Mouse (Mus musculus): ENCODE results near the gene Strip1. TPM values are rescaled to one million over a fixed set of nuclear protein-coding genes. Genes with fewer than 3 reads are reported as not detected.

Gene Strip1
- polyA plus RNA-seq, 1 experiment from 2014 or later = 92.2 TPM

DNA sequence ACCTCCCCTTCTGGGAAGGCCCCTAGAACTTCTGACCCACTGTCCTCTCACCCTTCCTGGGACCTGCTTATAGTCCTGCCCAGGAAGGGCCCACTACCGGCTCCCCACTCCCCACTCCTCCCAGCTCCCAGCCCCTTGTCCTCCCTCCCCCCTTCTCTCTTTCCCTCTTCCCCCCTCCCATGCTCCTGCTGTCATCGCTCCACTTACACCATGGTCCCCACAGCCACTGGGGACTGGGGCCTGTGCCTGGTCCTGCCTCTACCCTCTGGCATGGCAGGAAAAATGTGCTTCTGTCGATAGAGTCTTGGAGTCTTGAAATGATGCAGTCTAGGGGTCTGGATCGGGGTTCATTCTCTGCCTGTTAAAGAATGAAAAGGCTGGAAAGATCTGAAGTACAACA, 67.6 kb downstream of the Strip1 start:
- DNase-seq (ENCODE audit: low spot score) (no peak), ATAC-seq (replicated peaks; ENCODE audit: low FRiP score) (no peak)
- 50% methylated on average over 4 of the region's 4 CpGs for WGBS
- no peaks in the 10 kb centered on the region for H3K27me3 ChIP-seq (ENCODE audit: control insufficient read depth, insufficient read depth, low read length)
- no peak overlapping the region for H3K4me2 ChIP-seq (ENCODE audit: low read depth, low read length, severe bottlenecking)
- no peak overlapping the region for H3K4me3 ChIP-seq (ENCODE audit: low read depth, low read length)
- no peaks in the 10 kb centered on the region for H3K4me1 ChIP-seq (replicated peaks; ENCODE audit: control insufficient read depth, insufficient read depth, low read length)
- H3K36me3 ChIP-seq (ENCODE audit: control insufficient read depth, insufficient read depth, low read length) = no peaks in the 10 kb centered on the region
- H3K9ac ChIP-seq (ENCODE audit: low read length) = no peak overlapping the region
- no peaks in the 10 kb centered on the region for H3K9me3 ChIP-seq (ENCODE audit: control insufficient read depth, low read length)
- no peak overlapping the region for H3K27ac ChIP-seq (ENCODE audit: low read depth, low read length)

DNA sequence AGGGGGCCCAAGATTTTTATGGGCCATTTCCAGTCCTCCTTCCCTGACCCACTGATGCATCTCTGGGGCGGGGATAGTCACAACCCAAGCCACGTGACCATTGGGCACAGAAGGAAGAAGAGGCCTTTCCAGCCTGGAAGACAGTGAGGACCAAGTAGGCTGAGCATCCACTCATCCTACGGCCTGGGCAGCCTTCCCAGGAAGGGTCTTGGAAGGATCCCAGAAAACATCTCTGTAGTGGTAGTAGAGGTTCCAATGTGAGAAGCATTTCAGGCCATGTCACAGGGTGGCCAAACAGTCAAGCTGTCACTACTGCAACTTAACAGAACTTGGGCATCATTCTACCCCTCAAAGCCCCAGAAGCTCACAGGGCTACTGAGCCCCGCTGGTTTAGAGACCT, 68.9 kb downstream of the Strip1 start:
- Histone ChIP-seq H3K36me3 (ENCODE audit: control insufficient read depth, insufficient read depth, low read length) (no peaks in the 10 kb centered on the region), H3K9me3 (ENCODE audit: control insufficient read depth, low read length) (no peaks in the 10 kb centered on the region), H3K4me1 (replicated peaks; ENCODE audit: control insufficient read depth, insufficient read depth, low read length) (no peaks in the 10 kb centered on the region), H3K4me3 (ENCODE audit: low read depth, low read length) (no peak overlapping the region), H3K27ac (ENCODE audit: low read depth, low read length) (no peak overlapping the region), H3K9ac (ENCODE audit: low read length) (no peak overlapping the region), H3K27me3 (ENCODE audit: control insufficient read depth, insufficient read depth, low read length) (no peaks in the 10 kb centered on the region), H3K4me2 (ENCODE audit: low read depth, low read length, severe bottlenecking) (no peak overlapping the region)
- ATAC-seq (replicated peaks; ENCODE audit: low FRiP score) (no peak), DNase-seq (ENCODE audit: low spot score) (no peak)
- WGBS = 92% methylated on average over 4 of the region's 4 CpGs

Other genes starting within 250 kb of the Strip1 start
- 0.28 and 0.39 TPM in 2 replicates for gene Kcnc4, start 172.1 kb downstream of the Strip1 start, polyA plus RNA-seq (2014; fragmentation: Nextera tagmentation; extraction: Ambion mirVana)
- gene Slc6a17, start 113.7 kb downstream of the Strip1 start, polyA plus RNA-seq (2014; fragmentation: Nextera tagmentation; extraction: Ambion mirVana) = 3.0 and 3.6 TPM in 2 replicates
- gene Ubl4b, start 76.6 kb downstream of the Strip1 start, polyA plus RNA-seq (2014; fragmentation: Nextera tagmentation; extraction: Ambion mirVana) = not detected in 2 replicates
- 14.7 and 16.9 TPM in 2 replicates for gene Alx3, start 36.7 kb downstream of the Strip1 start, polyA plus RNA-seq (2014; fragmentation: Nextera tagmentation; extraction: Ambion mirVana)
- not detected in 2 replicates for gene Gm10961, start 372 bp downstream of the Strip1 start, polyA plus RNA-seq (2014; fragmentation: Nextera tagmentation; extraction: Ambion mirVana)
- gene Ahcyl1, start 64.9 kb upstream of the Strip1 start, polyA plus RNA-seq (2014; fragmentation: Nextera tagmentation; extraction: Ambion mirVana) = 122 and 127 TPM in 2 replicates
- 6.0 and 8.1 TPM in 2 replicates for gene Csf1, start 128.8 kb upstream of the Strip1 start, polyA plus RNA-seq (2014; fragmentation: Nextera tagmentation; extraction: Ambion mirVana)
- not detected in 2 replicates for gene Eps8l3, start 245.5 kb upstream of the Strip1 start, polyA plus RNA-seq (2014; fragmentation: Nextera tagmentation; extraction: Ambion mirVana)

Measured in forebrain, embryonic 11.5 days (tissue).